Mouse (Mus musculus) heart, postnatal 0 days (tissue): Measurements from ENCODE around the gene Ahnak.

Experiments
- CTCF ChIP-seq: IDR thresholded peaks from 2 replicates; pipeline ENCODE4 v1.5.1; 2016; ENCODE audit warnings: antibody characterized with exemption, control low read depth, low read depth
- EP300 ChIP-seq: IDR thresholded peaks from 2 replicates; pipeline ENCODE4 v1.6.1; 2016; ENCODE audit warnings: antibody characterized with exemption, low read depth

DNA sequence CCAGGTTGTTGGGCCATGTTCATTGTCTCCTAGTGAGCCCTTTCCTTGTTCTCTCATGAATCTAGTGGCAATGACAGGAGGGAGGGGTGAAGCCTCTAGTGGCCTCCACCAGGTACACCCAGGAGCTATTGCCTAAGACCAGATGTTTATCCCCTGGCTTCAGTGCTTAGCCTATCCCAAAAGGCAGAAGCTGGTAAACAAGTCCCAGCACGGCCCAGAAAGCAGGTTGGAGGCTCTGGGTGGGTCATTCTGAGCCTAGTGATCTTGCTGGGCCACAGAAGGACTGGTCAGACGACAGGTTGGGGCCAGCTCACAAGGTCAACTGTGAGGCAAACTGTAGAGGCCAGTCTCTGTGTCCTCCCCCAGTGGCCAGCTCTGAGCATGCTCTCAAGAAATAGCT, 101.6 kb downstream of the Ahnak start:
- TF ChIP-seq CTCF: no peak
- no peak for TF ChIP-seq EP300
